Mouse (Mus musculus): Measurements from ENCODE around the gene Gabrp. TPM values are rescaled to one million over a fixed set of nuclear protein-coding genes. Genes with fewer than 3 reads are reported as not detected.
A peak's percentile ranks its signal among the peaks of the same experiment; 100 is the strongest.

Gabrp gene
- not detected for total RNA-seq (2021)
- long read RNA-seq, experiment 1, partial matches to known transcripts: 1 of 1 reads
- long read RNA-seq, experiment 1, other reads (novel, unspliced or antisense): 0 of 1 reads
- long read RNA-seq, experiment 2: 0 reads

DNA sequence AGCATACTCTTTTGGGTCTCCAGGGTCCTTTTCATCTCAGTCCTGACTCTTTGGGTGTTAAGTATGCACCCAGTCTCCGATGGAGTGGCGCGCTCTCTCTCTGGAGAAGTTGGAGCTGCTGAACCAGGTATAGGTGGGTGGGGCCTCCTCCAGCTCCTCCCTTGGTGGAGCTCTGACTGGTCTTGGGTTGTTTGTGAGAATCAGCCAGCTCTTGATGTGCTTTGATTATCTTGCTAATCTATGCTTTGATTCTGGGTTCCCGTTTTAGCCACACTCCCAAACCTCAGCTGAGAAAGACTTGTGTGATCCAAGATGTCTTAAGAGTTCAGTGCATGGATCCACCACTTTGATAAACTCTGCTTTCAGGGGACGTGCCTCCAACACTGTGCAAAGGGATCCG lies at the start of gene Gabrp:
Gabrp (minus strand) TSS at position 101 of the 400 bp plus-strand sequence.
- DNase-seq (ENCODE audit: low spot score in 2 of 2): no peak

DNA sequence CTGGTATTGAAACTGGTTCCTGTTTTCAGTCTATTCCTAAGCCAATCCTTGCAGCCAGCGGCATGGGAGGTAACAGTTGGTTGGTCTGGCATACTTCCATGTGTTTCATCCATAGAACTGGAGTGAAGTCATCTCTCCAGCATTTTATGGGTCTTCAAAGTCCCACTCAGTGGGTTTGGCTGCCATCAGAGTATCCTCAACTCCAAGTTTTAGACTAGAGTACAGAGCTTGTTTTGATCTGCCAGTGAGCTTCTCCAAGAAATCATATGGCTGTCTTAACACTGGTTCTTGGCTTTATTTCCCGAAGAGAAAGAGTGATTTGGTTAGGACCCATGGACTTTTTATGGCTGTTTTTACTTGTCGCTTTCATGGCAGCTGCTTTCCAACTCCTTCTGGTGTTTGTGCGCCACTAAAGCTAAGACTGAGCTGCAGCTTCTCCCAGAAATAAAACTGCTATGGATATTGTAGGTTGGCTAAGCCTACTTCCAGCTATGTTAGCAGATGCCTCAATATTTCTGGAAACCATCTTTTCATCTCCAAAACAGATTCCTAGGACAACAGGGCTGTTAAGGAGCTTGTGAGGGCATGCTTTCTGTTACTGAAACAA lies 48.5 kb upstream of the Gabrp start:
- DNase-seq (ENCODE audit: low spot score in 2 of 2): no peak

- peak; percentile 46 to 68 for DNase-seq (ENCODE audit: low spot score in 2 of 2)
These were observed 35.5 kb upstream of the Gabrp start for GRCm38 (mm10) chr11:33614218-33614617.

DNA sequence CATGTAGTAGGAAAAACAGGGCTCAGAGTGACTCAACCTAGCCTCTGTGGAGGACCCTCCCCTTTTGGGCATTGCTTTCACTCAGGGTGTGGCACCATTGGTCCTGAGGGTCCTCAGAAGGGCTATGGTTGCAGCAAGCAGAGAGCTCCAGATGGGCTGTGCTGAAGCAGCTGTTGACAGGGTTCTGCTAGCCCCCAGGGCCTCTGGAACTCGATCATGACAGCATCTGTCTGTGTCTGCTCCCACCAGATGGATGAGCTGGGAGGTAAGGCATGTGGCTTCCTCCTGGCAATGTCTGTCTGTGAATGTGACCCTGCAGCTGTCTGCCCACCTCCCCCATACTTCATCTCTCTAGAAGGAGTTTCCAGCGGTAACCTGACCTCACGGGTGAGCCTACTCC lies 29.0 kb upstream of the Gabrp start:
- peak in 1 of 2 experiments; percentile 10 for DNase-seq (ENCODE audit: low spot score in 2 of 2)

GRCm38 (mm10) chr11:33603174-33603573 lies 24.4 kb upstream of the Gabrp start:
- DNase-seq (ENCODE audit: low spot score in 2 of 2): no peak

DNA sequence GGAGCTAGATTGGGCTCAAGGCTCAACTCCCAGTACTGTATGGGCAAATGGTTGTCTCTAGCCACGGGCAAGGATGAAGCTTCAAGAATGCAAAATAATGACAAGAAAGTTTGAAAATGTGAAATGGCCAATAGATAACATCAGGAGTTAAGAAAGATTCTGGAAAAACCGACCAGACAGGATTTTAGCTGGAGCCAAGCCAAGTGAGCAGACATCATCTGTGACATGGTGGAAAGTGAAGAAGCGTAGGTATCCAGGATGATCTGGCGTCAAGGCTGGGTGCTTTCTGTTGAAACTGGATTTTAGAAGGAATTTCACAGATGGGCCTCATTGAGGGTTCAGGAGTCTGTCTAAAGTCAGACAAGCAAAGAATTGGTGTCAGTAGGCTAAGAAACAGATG lies 20.2 kb upstream of the Gabrp start, which contains the start of gene D130052B06Rik:
D130052B06Rik (plus strand) TSS at position 317 of the 400 bp plus-strand sequence.
- no peak for DNase-seq (ENCODE audit: low spot score in 2 of 2)

- DNase-seq (ENCODE audit: low spot score in 2 of 2): no peak
These were observed 17.9 kb upstream of the Gabrp start for GRCm38 (mm10) chr11:33596655-33597054.

- no peak for DNase-seq (ENCODE audit: low spot score in 2 of 2)
These were observed 14.1 kb upstream of the Gabrp start for GRCm38 (mm10) chr11:33592826-33593225.

DNA sequence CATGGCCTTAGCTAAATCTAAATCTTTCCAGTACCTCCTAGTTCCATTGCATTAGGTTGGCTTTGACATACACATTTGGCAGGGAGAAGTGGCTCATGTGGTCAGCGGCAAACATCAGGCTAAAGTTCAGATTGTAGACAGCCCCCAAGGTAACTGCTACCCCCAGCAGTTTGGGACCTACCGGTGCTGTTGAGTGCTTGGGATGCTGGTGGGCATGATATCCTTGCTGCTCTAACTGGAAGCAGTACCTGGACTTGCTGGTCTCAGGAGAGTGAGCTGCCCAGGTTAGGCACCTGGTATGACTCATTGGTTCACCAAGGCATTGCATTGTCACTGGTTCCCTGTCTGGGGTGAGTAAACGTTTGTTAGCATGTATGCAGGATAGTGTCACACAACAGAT lies 12.0 kb upstream of the Gabrp start:
- DNase-seq (ENCODE audit: low spot score in 2 of 2): no peak

DNA sequence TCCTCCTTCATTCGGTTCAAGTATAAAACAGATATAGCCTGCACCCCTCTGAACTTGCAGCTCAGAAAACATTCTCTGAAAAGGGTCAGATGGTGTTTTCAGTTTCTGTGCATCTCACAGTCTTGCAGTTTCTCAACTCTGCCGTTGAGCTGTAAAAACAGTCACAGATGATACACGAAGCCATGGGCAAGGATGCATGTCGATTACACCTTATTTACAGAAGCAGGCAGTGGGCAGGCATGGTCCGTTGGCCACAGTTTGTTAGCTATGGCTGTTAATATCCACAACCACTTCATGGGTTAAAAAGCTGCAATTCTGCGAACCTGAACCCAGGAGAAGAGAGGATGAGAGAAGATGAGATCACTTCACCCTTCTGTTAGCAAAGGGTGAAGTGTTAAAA lies 7.9 kb upstream of the Gabrp start:
- no peak for DNase-seq (ENCODE audit: low spot score in 2 of 2)

GRCm38 (mm10) chr11:33579621-33580020 lies 862 bp upstream of the Gabrp start:
- DNase-seq (ENCODE audit: low spot score in 2 of 2): no peak

DNA sequence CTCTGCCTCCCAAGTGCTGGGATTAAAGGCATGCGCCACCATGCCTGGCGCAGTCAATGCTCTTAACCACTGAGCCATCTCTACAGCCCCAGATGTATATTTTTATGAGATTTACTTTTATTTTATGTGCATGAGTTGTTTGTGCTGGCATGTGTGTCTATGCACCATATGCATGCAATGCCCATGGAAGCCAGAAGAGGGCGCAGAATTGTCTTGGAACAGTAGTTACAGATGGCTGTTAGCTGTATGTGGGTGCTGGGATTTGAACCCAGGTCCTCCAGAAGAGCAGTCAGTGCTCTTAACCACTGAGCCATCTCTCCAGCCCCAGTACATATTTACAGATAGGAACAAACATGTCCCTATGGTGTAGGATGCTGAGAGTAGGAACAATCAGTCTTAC lies 3.8 kb downstream of the Gabrp start:
- no peak for DNase-seq (ENCODE audit: low spot score in 2 of 2)

- DNase-seq (ENCODE audit: low spot score in 2 of 2): no peak
These were observed 8.3 kb downstream of the Gabrp start for GRCm38 (mm10) chr11:33570413-33570812.

- DNase-seq (ENCODE audit: low spot score in 2 of 2): no peak
These were observed 14.8 kb downstream of the Gabrp start for GRCm38 (mm10) chr11:33563921-33564320.

DNA sequence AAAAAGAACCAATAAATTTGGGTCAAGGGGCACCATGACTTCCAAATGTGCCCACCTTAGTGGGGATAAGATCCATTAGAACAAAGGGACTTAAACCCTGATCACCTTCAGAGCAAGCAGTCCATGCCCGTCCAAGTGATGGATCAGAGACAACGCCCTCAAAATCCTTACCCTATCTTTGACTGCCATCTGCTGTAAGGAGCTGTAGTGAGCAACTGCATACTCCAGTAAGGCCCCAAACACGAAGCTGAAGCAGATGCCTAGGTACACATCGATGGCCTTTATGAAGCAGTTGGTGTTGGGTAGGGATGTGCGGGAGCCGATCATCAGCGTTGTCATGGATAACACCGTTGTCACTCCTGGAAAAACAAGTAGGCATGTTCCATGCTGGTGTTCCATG lies 24.6 kb downstream of the Gabrp start:
- DNase-seq (ENCODE audit: low spot score in 2 of 2): no peak

- DNase-seq (ENCODE audit: low spot score in 2 of 2): no peak
These were observed 27.7 kb downstream of the Gabrp start for GRCm38 (mm10) chr11:33550861-33551560.

DNA sequence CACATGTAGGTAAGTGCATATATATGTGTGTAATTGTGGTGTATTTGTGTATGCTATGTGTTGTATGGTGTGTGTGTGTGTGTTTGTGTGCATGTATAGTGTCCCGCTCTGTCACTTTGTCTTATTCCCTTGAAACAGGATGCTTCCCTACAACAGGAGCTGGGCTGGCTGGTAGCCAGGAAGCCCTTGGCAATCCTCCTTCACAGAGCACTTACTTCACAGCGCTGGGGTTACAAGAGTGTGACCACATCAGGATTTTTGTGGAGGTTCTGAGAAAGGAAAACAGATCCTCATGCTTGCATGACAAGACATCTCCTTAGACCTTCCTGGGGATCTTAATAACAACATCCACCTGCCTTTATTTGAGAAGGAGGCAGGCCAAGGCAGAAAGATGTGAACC lies 31.4 kb downstream of the Gabrp start:
- DNase-seq (ENCODE audit: low spot score in 2 of 2): peak in 1 of 2 experiments; percentile 13

DNA sequence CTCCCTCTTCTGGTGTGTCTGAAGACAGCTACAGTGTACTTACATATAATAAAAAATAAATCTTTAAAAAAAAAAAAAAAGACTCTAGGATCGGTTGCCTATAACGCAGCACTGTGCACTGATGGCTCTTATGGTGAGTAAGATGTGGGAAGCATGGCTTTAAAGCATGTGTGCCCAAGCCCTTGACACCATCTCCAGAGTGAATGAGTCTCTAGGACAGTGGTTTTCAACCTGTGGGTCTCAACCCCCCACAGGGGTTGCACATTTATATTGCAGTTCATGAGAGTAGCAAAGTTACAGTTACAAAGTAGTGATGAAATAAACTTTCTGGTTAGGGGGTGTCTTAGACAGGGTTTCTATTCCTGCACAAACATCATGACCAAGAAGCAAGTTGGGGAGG lies 33.8 kb downstream of the Gabrp start:
- no peak for DNase-seq (ENCODE audit: low spot score in 2 of 2)

DNA sequence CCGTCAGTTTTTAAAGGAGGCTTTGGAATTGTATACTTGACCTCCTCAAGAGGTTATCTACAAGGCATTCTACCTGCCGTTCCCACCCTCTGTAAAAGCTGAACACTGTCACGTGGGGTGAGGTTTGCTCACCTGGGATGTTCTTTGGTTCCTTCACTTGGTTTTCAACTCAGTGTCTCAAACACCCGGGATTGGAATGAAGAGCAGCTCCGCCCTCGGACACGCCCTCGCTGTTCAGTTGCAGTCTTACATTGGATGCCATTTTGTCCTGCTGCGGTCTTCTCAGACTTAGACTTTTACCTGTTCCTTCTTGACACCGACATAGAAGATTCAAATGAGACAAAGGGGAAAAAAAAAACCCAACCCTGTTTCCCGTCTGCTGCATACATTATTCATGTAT lies 34.6 kb downstream of the Gabrp start:
- no peak for DNase-seq (ENCODE audit: low spot score in 2 of 2)

DNA sequence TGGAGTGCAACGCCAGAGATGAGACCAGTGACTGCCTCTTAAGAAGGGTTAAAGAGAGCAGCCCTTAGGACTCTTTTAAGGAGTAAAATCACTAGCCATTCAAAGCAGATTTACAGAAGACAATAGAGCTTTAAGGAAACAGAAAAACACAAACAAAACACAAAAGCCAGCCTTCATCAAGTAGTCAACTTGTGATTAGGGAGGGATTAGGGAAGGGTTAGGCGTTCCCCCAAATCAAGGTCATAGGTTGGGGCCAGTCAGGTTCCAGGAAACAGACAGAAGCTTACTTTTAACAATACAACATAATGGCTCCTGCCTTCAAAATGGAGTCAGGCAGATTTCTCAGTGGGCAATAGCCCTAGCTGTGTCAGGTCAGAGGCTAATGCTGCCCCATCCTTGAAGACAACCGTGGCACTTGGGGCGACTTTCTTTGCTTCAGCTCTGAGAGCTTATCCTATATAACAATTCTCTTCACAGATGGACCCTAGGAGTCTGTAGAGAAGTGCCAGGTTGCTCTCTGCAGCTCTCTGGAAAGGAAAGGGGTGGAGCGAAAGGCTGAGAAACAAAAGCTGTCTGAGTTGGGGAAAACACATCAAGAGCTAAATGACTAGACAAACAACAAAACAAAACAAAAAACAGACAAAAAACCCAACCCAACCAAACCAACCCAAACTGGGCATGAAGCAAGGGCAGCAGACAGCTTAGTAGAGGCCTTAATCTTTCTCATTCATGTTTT lies 41.2 kb downstream of the Gabrp start:
- no peak for DNase-seq (ENCODE audit: low spot score in 2 of 2)

DNA sequence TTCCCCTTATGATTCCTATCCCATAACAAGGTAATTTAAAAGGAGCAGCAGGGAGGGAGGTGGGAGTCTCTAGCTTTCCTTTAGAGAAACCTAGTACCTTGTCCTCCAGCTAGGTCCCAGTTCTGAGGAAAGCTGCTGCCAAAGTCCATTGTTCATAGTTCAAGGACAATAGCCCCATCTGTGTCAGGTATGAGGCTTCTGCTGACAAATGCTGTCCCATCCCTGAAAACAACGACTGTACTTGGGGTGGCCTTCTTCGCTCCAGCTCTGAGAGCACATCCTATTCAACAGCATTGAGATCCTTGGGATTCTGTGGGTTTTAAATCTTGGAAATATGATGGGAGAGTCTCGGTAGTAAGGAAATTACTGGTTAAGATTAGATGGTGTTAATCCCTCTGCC lies 42.1 kb downstream of the Gabrp start:
- no peak for DNase-seq (ENCODE audit: low spot score in 2 of 2)

- no peak for DNase-seq (ENCODE audit: low spot score in 2 of 2)
These were observed 44.2 kb downstream of the Gabrp start for GRCm38 (mm10) chr11:33534541-33534940.
